Mouse (Mus musculus): Measurements from ENCODE around the gene Pbxip1. TPM values are rescaled to one million over a fixed set of nuclear protein-coding genes. Genes with fewer than 3 reads are reported as not detected.

The Pbxip1 gene
- total RNA-seq, 1 experiment: 19.3 TPM

- TF ChIP-seq ZNF384 (IDR thresholded peaks at IDR 0.05; ENCODE audit: low read depth, low read length) (no peak), HCFC1 (IDR thresholded peaks at IDR 0.05; ENCODE audit: borderline replicate concordance, insufficient read depth, low read length) (peak; percentile 57; the same call in 1 of the 2 replicates), CHD2 (IDR thresholded peaks at IDR 0.05; ENCODE audit: low read depth, low read length) (peak; percentile 45; the same call in 1 of the 2 replicates)
- in situ Hi-C loops (cut with MboI; ENCODE audit: low sequenced_read_pairs in 2 of 2, unreplicated experiment in 2 of 2): no loop called here
- DNase-seq (ENCODE audit: low read depth, low spot score): peak; percentile 96
- peaks cover 22% of the 10 kb centered on the region for H3K36me3 ChIP-seq (ENCODE audit: control insufficient read depth, insufficient read depth, low read length, poor library complexity, severe bottlenecking)
- no peaks in the 10 kb centered on the region for H3K9me3 ChIP-seq (ENCODE audit: control insufficient read depth, insufficient read depth, low read depth, low read length)
- H3K9ac ChIP-seq (ENCODE audit: insufficient read depth, low read depth, low read length, poor library complexity, severe bottlenecking): peak within 1 kb of the TSS; percentile 94
- peak within 1 kb of the TSS; percentile 96 for H3K27ac ChIP-seq (ENCODE audit: insufficient read depth, low read depth, low read length, poor library complexity, severe bottlenecking)
- H3K4me1 ChIP-seq (ENCODE audit: control insufficient read depth in 2 of 2, insufficient read depth in 2 of 2, low read length in 2 of 2, poor library complexity in 1 of 2): peaks cover 12 to 13% of the 10 kb centered on the region in 2 experiments; a peak in 3 of 4 replicates
- peak within 1 kb of the TSS; percentile 87 to 98 for H3K4me3 ChIP-seq (ENCODE audit: insufficient read depth in 1 of 2, low read depth in 1 of 2, low read length in 2 of 2, poor library complexity in 1 of 2, severe bottlenecking in 1 of 2)
These were observed 18.2 kb upstream of the Pbxip1 start, which contains the start of the genes Cks1b and Shc1 for GRCm38 (mm10) chr3:89418170-89418860. Cks1b (minus strand) TSS chr3:89418383. Shc1 (plus strand) TSS chr3:89418443.

- H3K9me3 ChIP-seq (ENCODE audit: control insufficient read depth, insufficient read depth, low read depth, low read length): no peaks in the 10 kb centered on the region
- H3K36me3 ChIP-seq (ENCODE audit: control insufficient read depth, insufficient read depth, low read length, poor library complexity, severe bottlenecking): peaks cover 24% of the 10 kb centered on the region
- H3K9ac ChIP-seq (ENCODE audit: insufficient read depth, low read depth, low read length, poor library complexity, severe bottlenecking): peak overlapping the region; percentile 94
- TF ChIP-seq ZNF384 (IDR thresholded peaks at IDR 0.05; ENCODE audit: low read depth, low read length): no peak
- TF ChIP-seq MAFK (IDR thresholded peaks at IDR 0.05; ENCODE audit: insufficient read depth, low read depth, low read length): no peak
- no peak for TF ChIP-seq ZC3H11A (IDR thresholded peaks at IDR 0.05; ENCODE audit: borderline replicate concordance, low read depth, low read length)
- no peak for TF ChIP-seq CHD2 (IDR thresholded peaks at IDR 0.05; ENCODE audit: low read depth, low read length)
- no peak for TF ChIP-seq HCFC1 (IDR thresholded peaks at IDR 0.05; ENCODE audit: borderline replicate concordance, insufficient read depth, low read length)
- peak overlapping the region; percentile 87 to 98 for H3K4me3 ChIP-seq (ENCODE audit: insufficient read depth in 1 of 2, low read depth in 1 of 2, low read length in 2 of 2, poor library complexity in 1 of 2, severe bottlenecking in 1 of 2)
- no peak for DNase-seq (ENCODE audit: low read depth, low spot score)
- in situ Hi-C loops (cut with MboI; ENCODE audit: low sequenced_read_pairs in 2 of 2, unreplicated experiment in 2 of 2): no loop called here
- peak overlapping the region; percentile 92 for H3K27ac ChIP-seq (ENCODE audit: insufficient read depth, low read depth, low read length, poor library complexity, severe bottlenecking)
- H3K4me1 ChIP-seq (ENCODE audit: control insufficient read depth in 2 of 2, insufficient read depth in 2 of 2, low read length in 2 of 2, poor library complexity in 1 of 2): peaks cover 13 to 17% of the 10 kb centered on the region in 2 experiments; a peak in 3 of 4 replicates
These were observed 17.6 kb upstream of the Pbxip1 start for GRCm38 (mm10) chr3:89418861-89419250.

- TF ChIP-seq MAFK (IDR thresholded peaks at IDR 0.05; ENCODE audit: insufficient read depth, low read depth, low read length) (no peak), HCFC1 (IDR thresholded peaks at IDR 0.05; ENCODE audit: borderline replicate concordance, insufficient read depth, low read length) (peak; percentile 9; the same call in 1 of the 2 replicates), CHD2 (IDR thresholded peaks at IDR 0.05; ENCODE audit: low read depth, low read length) (no peak), ZC3H11A (IDR thresholded peaks at IDR 0.05; ENCODE audit: borderline replicate concordance, low read depth, low read length) (no peak), ZNF384 (IDR thresholded peaks at IDR 0.05; ENCODE audit: low read depth, low read length) (no peak)
- Histone ChIP-seq H3K4me1 (ENCODE audit: control insufficient read depth in 2 of 2, insufficient read depth in 2 of 2, low read length in 2 of 2, poor library complexity in 1 of 2) (peaks cover 15 to 23% of the 10 kb centered on the region in 2 experiments; a peak in 3 of 4 replicates), H3K36me3 (ENCODE audit: control insufficient read depth, insufficient read depth, low read length, poor library complexity, severe bottlenecking) (peaks cover 26% of the 10 kb centered on the region), H3K9me3 (ENCODE audit: control insufficient read depth, insufficient read depth, low read depth, low read length) (no peaks in the 10 kb centered on the region), H3K9ac (ENCODE audit: insufficient read depth, low read depth, low read length, poor library complexity, severe bottlenecking) (peak overlapping the region; percentile 94), H3K27ac (ENCODE audit: insufficient read depth, low read depth, low read length, poor library complexity, severe bottlenecking) (peak overlapping the region; percentile 93), H3K4me3 (ENCODE audit: insufficient read depth in 1 of 2, low read depth in 1 of 2, low read length in 2 of 2, poor library complexity in 1 of 2, severe bottlenecking in 1 of 2) (peak overlapping the region; percentile 87 to 98)
- no peak for DNase-seq (ENCODE audit: low read depth, low spot score)
- in situ Hi-C loops (cut with MboI; ENCODE audit: low sequenced_read_pairs in 2 of 2, unreplicated experiment in 2 of 2): no loop called here
These were observed 16.9 kb upstream of the Pbxip1 start for GRCm38 (mm10) chr3:89419571-89419970.

GRCm38 (mm10) chr3:89419981-89420380 lies 16.5 kb upstream of the Pbxip1 start:
- peaks cover 19 to 26% of the 10 kb centered on the region in 2 experiments for H3K4me1 ChIP-seq (ENCODE audit: control insufficient read depth in 2 of 2, insufficient read depth in 2 of 2, low read length in 2 of 2, poor library complexity in 1 of 2)
- TF ChIP-seq HCFC1 (IDR thresholded peaks at IDR 0.05; ENCODE audit: borderline replicate concordance, insufficient read depth, low read length) (no peak), ZNF384 (IDR thresholded peaks at IDR 0.05; ENCODE audit: low read depth, low read length) (0 out of 2 replicates have a peak, but pooled peaks have one; percentile 60)
- in situ Hi-C loops (cut with MboI; ENCODE audit: low sequenced_read_pairs in 2 of 2, unreplicated experiment in 2 of 2): no loop called here
- DNase-seq (ENCODE audit: low read depth, low spot score): no peak
- H3K9me3 ChIP-seq (ENCODE audit: control insufficient read depth, insufficient read depth, low read depth, low read length): no peaks in the 10 kb centered on the region
- peak overlapping the region; percentile 65 for H3K9ac ChIP-seq (ENCODE audit: insufficient read depth, low read depth, low read length, poor library complexity, severe bottlenecking)
- peaks cover 26% of the 10 kb centered on the region for H3K36me3 ChIP-seq (ENCODE audit: control insufficient read depth, insufficient read depth, low read length, poor library complexity, severe bottlenecking)
- peak overlapping the region; percentile 93 for H3K27ac ChIP-seq (ENCODE audit: insufficient read depth, low read depth, low read length, poor library complexity, severe bottlenecking)
- H3K4me3 ChIP-seq (ENCODE audit: insufficient read depth in 1 of 2, low read depth in 1 of 2, low read length in 2 of 2, poor library complexity in 1 of 2, severe bottlenecking in 1 of 2): peak overlapping the region; percentile 87 to 98

All from ES-E14 (cell line).